In the genomic region with DNA sequence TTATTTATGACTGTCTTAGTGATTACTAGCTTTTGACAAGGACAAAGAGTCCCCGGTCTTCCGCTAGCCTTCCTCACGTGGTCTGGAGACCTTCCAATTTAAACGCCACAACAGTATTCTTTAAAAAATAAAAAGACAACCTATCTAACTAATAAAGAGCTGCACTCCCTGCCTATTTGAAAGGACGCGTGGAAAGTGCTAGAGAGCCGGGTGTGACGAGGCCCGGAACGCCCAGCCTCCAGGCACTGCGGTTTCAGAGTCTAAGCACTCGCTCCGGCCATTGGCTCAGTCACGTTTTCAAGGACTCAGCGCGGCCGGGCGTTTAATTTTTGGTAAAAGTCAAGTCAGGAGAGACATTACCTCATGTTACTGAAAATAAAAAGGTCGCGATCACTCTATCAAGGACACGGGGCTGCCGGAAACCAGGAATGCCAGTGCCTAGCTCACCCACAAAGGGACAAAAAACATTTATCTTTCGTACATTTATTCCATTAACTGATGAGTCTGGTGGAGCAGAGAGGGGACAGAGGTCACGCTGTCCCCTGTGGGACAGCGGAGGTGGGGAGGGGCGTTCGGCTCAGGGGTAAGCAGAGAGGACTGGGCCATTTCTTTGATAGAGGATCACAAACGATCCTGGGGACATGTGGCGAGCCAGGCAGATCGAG, we compare ENCODE assay signal across 8 mouse cellular contexts. TPM values are rescaled to one million over a fixed set of nuclear protein-coding genes. Genes with fewer than 3 reads are reported as not detected.
DNase-seq lines count a peak whose midpoint lies in the region; ATAC-seq lines count a peak whose summit lies in the region.

No protein-coding gene starts in this region.

- peak overlapping the region; percentile 71 for H3K4me2 ChIP-seq in hindbrain, embryonic 12.5 days (replicated peaks)

- H3K36me3 ChIP-seq in hindbrain, embryonic 12.5 days: peaks cover 18% of the 10 kb centered on the region
- peaks cover 4% of the 10 kb centered on the region; the same call in 1 of the 2 replicates for H3K36me3 ChIP-seq in macrophage (ENCODE audit: inconsistent target)

- H3K9me3 ChIP-seq in hindbrain, embryonic 12.5 days (replicated peaks): no peaks in the 10 kb centered on the region

- H3K9ac ChIP-seq in hindbrain, embryonic 12.5 days: peak overlapping the region; percentile 78

- H3K27me3 ChIP-seq in hindbrain, embryonic 12.5 days: no peaks in the 10 kb centered on the region

- peak; percentile 87 for DNase-seq in Muller cell, postnatal 12 days (ENCODE audit: inconsistent ontology term)
- peak; percentile 87 for DNase-seq in cerebellum, adult 9-10 months
- DNase-seq in frontal cortex, postnatal 10 days (ENCODE audit: low spot score in 2 of 2): peak; percentile 45 to 61
- DNase-seq in layer of hippocampus, postnatal 36 days: peak; percentile 53 to 62
- peak; percentile 28 for DNase-seq in retina, postnatal 7 days (ENCODE audit: low read depth, low spot score)
- peak; percentile 58 to 71 for DNase-seq in urinary bladder, adult 18-20 months (ENCODE audit: low spot score in 2 of 2)

- H3K4me1 ChIP-seq in hindbrain, embryonic 12.5 days: peaks cover 15% of the 10 kb centered on the region

- H3K79me2 ChIP-seq in macrophage (ENCODE audit: inconsistent target): peaks cover 29% of the 10 kb centered on the region

- peak overlapping the region; percentile 99 for H3K27ac ChIP-seq in hindbrain, embryonic 12.5 days
- peak overlapping the region; percentile 99 for H3K27ac ChIP-seq in macrophage

- WGBS in hindbrain, embryonic 12.5 days: 2% methylated on average over 30 of the region's 30 CpGs
- WGBS in macrophage (ENCODE audit: missing documents): 1% methylated on average over 30 of the region's 30 CpGs

- peak; percentile 66 for ATAC-seq in hindbrain, embryonic 12.5 days (ENCODE audit: low FRiP score)

- H3K4me3 ChIP-seq in hindbrain, embryonic 12.5 days: peak overlapping the region; percentile 89
- H3K4me3 ChIP-seq in macrophage (ENCODE audit: inconsistent target): peak overlapping the region; percentile 57

RNA-seq across cellular contexts. Expression of gene Hspa8, which starts 0.8 kb away (rescaled TPM):
- polyA plus RNA-seq in hindbrain, embryonic 12.5 days (2016; fragmentation: Nextera tagmentation; extraction: Ambion mirVana): 2,594 and 2,617 TPM in 2 replicates
- total RNA-seq in layer of hippocampus, postnatal 36 days (2021): 1,000 to 10,000 TPM; 2,357 to 2,519 TPM
- total RNA-seq in macrophage (2018; cell fraction: chromatin; rRNA removed): 100 to 1,000 TPM; 183 to 800 (median 346) TPM
- 1,000 to 10,000 TPM; 1,453 to 2,341 (median 1,907) TPM for total RNA-seq in macrophage (2018; cell fraction: cytosol; rRNA removed)
- total RNA-seq in macrophage (2018; cell fraction: nucleus; rRNA removed): 1,000 to 10,000 TPM in 10 of 26 experiments, 100 to 1,000 TPM in 16; 433 to 1,679 (median 948) TPM
- 1,550 to 2,580 TPM (median 2,450 TPM) in 3 replicates for polyA plus RNA-seq in macrophage (2018)

Comparison
In these comparisons a context has a peak if more than half of its experiments do, and no peak if none do; other contexts are left out.
1. Peak in every context shown above with its lines: DNase-seq, ATAC-seq, H3K4me3 ChIP-seq and H3K27ac ChIP-seq.
2. DNase-seq: peak in every context shown above with its lines; median percentile 87 in Muller cell, postnatal 12 days; 87 in cerebellum, adult 9-10 months; 64 in urinary bladder, adult 18-20 months; 58 in layer of hippocampus, postnatal 36 days; 53 in frontal cortex, postnatal 10 days; 28 in retina, postnatal 7 days.